Mouse (Mus musculus) MEL-GATA-1-ER (cell line): ENCODE measurements around the gene Efcc1.
"Not testable (repeated sequence)": the region's sequence is repeated elsewhere in the genome, so short reads cannot be mapped to it uniquely, and the experiment has no call there.

ENCODE experiments used
- DNase-seq: peaks from one replicate; pipeline ENCODE4 v3.0.0-alpha.2; 2012; ENCODE audit warnings: low read depth; ENCODE audit errors: extremely low read depth

Gene Efcc1

GRCm38 (mm10) chr6:87743281-87743680, 12.6 kb downstream of the Efcc1 start:
- DNase-seq: no peak

DNA sequence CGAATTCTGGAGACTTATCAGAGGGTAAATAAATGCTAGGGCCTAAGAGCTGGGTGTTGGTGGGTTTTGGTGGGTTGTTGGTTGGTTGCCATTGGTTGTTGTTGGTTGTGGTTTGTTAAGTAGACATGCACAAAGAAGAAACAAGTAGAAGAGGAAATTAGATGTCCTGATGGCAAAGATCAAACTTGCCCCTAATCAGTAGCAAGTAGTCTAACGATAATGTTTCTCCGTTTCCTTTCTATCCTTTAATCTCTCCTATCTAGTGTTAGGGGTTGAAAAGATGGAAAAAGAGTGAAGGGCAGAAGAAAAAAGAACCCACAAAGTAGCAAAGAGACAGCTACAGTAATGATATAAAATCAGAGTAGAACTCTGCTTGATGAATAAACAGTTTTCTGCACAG, 14.0 kb downstream of the Efcc1 start:
- no peak for DNase-seq

DNA sequence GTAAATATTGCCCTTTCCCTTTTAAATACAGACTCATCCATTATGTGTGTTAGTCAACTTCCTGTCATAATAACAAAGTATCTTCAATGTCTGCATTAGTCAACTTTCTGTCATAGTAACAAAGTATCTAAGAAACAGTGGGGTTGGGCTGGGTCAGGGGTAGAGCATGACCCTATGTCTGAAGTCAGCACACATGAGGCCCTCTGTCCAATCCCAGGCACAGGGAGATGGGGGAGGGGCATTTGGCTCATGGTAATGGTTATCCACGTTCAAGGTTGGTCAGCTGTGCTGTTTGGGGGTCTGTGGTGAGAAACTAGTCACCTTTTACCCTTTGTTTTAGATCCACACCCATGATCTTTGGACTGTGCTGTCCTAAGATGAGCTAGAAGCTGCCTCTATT, 14.6 kb downstream of the Efcc1 start:
- DNase-seq: no peak

GRCm38 (mm10) chr6:87746059-87746458, 15.4 kb downstream of the Efcc1 start:
- no peak for DNase-seq

GRCm38 (mm10) chr6:87746849-87747248, 16.2 kb downstream of the Efcc1 start:
- no peak for DNase-seq

- no peak for DNase-seq
Observed at GRCm38 (mm10) chr6:87748078-87748477, 17.4 kb downstream of the Efcc1 start.

DNA sequence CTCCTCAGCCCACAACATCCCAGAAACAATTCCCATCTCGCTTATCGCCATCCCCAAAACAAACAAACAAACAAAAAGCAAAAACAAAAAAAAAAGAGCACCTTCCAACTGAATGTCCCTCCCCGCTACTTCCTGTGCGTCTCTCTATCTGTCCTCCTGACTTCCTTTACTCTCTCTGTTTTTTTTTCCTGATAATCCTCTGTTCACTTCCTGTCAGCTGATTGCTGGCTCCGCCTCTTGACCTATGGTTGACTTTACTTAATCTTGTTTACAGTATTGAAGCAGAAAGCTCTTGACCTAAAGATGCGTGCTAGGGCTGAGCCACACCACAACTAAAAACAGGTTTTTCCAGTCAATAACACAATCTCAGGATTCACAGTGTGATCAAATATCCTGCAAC, 17.9 kb downstream of the Efcc1 start:
- no peak for DNase-seq

GRCm38 (mm10) chr6:87750184-87750910, 19.7 kb downstream of the Efcc1 start:
- no peak for DNase-seq

- no peak for DNase-seq
Observed at GRCm38 (mm10) chr6:87751574-87751973, 20.9 kb downstream of the Efcc1 start.

- no peak for DNase-seq
Observed at GRCm38 (mm10) chr6:87755196-87755595, 24.5 kb downstream of the Efcc1 start.

DNA sequence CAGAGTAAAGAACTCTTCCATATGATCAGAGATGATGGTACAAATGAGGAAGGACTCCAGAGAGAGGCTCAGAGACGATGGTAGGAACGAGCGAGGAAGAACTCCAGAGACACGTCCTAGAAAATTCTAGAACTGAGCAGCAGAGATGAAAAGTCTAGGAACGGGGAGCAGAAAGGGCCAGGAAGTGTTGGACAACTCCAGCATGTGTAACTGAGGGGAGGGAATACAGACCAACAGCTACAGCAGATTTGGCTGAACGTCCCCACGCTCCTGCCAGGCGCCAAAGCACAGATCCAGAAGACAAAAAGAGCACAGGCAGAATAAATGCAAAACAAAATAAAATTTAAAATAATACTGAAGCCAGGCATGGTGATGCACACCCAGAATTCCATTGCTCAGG, 26.2 kb downstream of the Efcc1 start:
- DNase-seq: no peak

- DNase-seq: no peak
Observed at GRCm38 (mm10) chr6:87759404-87759803, 28.7 kb downstream of the Efcc1 start.

- DNase-seq: no peak
Observed at GRCm38 (mm10) chr6:87759850-87760249, 29.2 kb downstream of the Efcc1 start.

- DNase-seq: no peak
Observed at GRCm38 (mm10) chr6:87762161-87762560, 31.5 kb downstream of the Efcc1 start.

DNA sequence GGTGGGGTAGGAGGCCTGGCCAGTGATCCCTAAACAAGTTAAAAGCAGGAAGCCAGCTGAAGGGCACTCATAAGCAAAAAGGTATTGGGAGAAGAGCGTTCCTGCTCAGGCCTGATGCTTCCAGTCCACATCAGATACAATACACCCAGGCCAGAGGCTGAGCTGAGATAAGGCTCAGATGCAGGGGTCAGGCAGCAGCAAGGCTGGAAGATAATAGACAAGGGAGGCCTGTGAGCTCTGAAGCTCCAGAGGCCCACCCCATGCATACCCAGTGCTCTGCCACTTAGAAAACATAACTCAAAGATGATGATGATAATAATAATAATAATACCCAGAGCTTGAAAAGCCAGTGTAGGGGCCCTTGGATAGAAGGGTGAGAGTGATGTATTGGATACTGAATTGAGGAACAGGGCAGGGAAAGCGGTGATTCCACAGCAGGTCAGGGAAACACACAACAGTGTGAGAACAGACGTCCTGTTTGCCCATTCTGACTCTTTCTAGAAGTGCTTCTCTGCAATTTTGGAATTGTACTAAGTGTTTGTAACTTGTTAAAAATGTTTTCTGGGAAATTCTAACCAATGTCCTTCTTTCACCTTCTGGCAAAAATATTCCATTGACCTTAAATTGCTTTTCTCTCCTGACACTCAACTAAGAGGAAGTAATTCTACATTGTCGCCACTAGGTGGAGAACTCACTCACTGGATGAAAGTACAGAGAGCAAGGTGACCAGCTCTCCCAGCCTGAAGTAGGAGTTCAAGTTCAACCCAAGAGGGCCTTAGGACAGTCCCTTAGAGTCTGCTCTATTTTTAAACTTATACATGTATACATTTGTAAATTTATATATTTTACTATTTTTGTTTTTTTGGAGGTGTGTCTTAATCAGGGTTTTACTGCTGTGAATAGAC, 33.0 kb downstream of the Efcc1 start:
- DNase-seq: no peak

GRCm38 (mm10) chr6:87764296-87764695, 33.6 kb downstream of the Efcc1 start:
- not testable (repeated sequence) for DNase-seq

DNA sequence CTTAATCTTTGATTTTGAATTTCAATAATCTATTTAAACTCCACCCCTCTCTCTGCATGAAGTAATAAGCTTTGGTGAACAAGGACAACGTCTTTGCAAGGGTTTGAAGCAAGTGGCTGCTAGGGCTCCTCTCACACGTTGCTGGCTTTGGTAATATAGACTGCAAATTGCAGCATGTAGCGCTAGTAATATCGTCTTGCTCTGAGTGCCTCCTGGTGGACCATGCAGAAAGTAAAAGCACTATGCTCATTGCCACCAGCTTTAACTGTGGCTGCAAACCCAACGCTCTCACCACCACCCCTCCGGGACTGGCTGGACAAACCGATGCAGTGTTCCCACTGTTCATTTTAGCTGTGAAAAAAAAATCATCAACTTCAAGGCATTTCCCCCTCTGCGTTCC, 40.0 kb downstream of the Efcc1 start:
- DNase-seq: no peak

DNA sequence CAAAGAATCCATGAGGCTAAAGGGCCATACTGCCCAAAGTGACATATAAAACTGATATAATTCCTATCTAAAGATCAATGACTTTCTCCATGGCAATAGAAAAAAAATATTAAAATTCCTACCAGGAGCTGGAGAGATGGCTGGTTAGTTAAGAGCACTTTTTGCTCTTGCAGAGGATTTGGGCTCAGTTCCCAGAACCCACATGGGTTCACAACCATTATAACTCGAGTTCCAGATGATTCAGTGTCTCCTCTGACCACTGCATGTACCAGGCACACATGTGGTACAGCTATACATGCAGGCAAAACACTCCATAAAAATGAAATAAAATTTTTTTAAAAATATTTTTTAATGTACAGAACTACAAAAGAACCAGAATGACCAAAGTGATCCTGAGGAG, 43.8 kb downstream of the Efcc1 start:
- DNase-seq: no peak

DNA sequence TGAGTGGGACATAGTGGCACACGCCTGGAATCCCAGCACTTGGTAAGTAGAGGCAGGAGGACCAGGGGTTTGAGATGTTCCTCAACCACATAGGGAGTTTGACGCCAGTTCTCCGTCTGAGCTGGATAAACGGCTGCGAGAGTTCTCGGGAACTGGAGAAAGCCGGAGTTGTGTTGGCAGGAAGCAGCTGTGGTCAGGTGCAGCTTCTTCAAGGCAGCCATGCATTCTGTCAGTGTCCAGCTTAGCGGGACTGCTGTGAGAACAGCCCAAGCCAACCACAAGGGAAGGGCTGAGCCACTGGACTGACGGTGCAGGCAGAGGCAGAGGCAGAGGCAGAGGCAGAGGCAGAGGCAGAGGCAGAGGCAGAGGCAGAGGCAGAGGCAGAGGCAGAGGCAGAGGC, 44.2 kb downstream of the Efcc1 start:
- no peak for DNase-seq

DNA sequence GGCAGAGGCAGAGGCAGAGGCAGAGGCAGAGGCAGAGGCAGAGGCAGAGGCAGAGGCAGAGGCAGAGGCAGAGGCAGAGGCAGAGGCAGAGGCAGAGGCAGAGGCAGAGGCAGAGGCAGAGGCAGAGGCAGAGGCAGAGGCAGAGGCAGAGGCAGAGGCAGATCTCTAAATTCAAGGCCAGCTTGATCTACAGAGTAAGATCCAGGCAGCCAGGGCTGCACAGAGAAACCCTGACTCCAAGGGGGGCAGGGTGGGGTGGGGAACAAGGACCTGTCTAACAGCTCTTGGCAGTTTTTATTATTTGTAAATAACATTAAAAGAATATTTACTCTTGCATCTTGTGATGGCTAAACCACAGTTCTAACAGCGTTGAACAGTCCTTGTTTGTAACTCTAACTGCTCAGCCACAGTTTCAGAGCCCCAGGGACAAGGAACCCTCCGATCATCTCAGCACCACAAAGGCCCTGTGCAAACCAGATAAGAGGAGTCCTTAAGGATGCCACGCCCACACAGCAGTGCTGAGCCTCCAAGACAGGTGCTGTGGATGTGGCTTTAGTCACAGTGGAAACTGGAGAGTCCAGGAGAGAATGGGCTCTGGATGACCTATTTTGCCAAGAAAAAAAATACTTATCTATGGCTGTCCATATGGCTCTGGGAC, 45.0 kb downstream of the Efcc1 start:
- DNase-seq: peak; percentile 97

DNA sequence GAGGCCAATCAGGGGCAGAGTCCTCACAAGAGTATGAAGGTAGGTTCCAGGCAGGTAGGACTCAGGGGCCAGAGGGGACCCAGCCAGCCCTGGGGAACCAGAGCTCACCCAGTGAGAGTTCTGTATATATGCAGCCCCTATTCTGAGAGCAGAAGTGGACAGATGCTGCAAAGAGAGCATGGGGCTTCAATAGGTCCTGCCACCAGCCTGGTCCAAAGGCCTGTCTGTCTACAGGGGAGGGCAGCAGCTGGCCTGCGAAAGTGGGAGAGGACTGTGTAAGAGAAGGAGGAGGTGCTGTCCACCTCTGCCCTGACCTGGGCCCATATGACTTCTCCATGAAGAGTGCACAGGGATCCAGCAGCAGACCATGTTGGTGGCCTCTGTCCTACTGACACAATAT, 46.0 kb downstream of the Efcc1 start:
- DNase-seq: no peak

- DNase-seq: no peak
Observed at GRCm38 (mm10) chr6:87777842-87778241, 47.2 kb downstream of the Efcc1 start, which contains the start of gene Gp9. Gene Gp9 (plus strand): TSS chr6:87778072.
